Mouse (Mus musculus): ENCODE measurements around the gene Dqx1. TPM values are rescaled to one million over a fixed set of nuclear protein-coding genes. Genes with fewer than 3 reads are reported as not detected.

The Dqx1 gene
- polyA plus RNA-seq, 1 experiment: 0.15 TPM

DNA sequence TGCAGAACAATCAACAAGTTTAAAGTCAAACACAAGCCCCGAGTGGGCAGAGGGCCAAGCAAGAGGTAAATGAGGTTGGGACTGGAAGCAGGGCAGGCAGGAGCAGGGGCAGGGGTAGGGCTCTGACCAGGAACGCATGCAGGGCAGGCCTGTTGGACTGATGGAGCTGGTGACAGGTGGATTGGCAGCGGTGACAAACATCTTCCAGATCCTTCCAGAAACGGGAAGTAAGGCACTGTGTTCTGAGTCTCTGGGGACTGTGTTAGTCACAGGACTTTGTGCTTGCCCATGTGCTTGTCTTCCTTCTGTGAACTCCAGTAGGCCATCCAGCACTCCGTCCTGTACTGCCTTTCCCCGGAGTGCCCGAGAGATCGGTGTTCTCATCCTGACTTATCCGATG is 12.9 kb upstream of the Dqx1 start:
- Histone ChIP-seq H3K27me3 (ENCODE audit: control insufficient read depth, insufficient read depth, insufficient read length) (no peaks in the 10 kb centered on the region), H3K79me3 (ENCODE audit: low read depth) (no peaks in the 10 kb centered on the region), H3ac (ENCODE audit: control insufficient read depth, insufficient read length, low read depth) (no peak overlapping the region), H3K4me3 (ENCODE audit: insufficient read depth, poor library complexity, severe bottlenecking) (no peak overlapping the region), H3K79me2 (ENCODE audit: control insufficient read depth, insufficient read depth) (no peaks in the 10 kb centered on the region), H3K36me3 (ENCODE audit: control insufficient read depth, insufficient read depth) (peaks cover 31% of the 10 kb centered on the region)
- TF ChIP-seq MYOG (IDR thresholded peaks at IDR 0.05; ENCODE audit: control insufficient read depth, extremely low read depth, insufficient read length) (no peak), MYOD1 (IDR thresholded peaks at IDR 0.05; ENCODE audit: control insufficient read depth, insufficient read length, low read depth) (no peak), MAX (IDR thresholded peaks at IDR 0.05) (no peak), CEBPB (IDR thresholded peaks at IDR 0.05; ENCODE audit: low read depth) (no peak), CTCF (IDR thresholded peaks at IDR 0.05; ENCODE audit: control insufficient read depth, insufficient read depth, insufficient read length) (no peak), FOSL1 (IDR thresholded peaks at IDR 0.05; ENCODE audit: insufficient read depth, low read length, poor library complexity, severe bottlenecking) (no peak), USF1 (IDR thresholded peaks at IDR 0.05; ENCODE audit: low read depth) (no peak)

DNA sequence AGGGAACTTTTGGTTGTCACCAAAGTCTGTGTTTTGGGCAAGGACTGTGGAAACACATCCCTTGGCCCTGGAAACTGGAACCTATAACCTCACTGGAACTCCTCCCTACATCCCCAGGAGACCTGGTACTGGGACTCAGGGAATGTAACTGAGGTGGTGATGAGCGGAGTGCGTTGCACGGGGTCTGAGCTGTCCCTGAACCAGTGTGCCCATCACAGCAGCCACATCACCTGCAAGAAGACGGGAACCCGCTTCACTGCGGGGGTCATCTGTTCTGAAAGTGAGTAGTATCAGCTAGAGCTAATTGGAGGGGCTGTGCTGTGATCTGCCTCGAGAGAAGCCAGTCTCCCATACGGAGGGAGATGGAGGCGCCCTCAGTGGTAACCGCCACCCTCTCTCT is 8.3 kb upstream of the Dqx1 start:
- no peaks in the 10 kb centered on the region for H3K27me3 ChIP-seq (ENCODE audit: control insufficient read depth, insufficient read depth, insufficient read length)
- no peak overlapping the region for H3ac ChIP-seq (ENCODE audit: control insufficient read depth, insufficient read length, low read depth)
- peaks cover 23% of the 10 kb centered on the region for H3K36me3 ChIP-seq (ENCODE audit: control insufficient read depth, insufficient read depth)
- no peak overlapping the region for H3K4me3 ChIP-seq (ENCODE audit: insufficient read depth, poor library complexity, severe bottlenecking)
- TF ChIP-seq MYOD1 (IDR thresholded peaks at IDR 0.05; ENCODE audit: control insufficient read depth, insufficient read length, low read depth): no peak
- no peak for TF ChIP-seq USF1 (IDR thresholded peaks at IDR 0.05; ENCODE audit: low read depth)
- no peak for TF ChIP-seq CTCF (IDR thresholded peaks at IDR 0.05; ENCODE audit: control insufficient read depth, insufficient read depth, insufficient read length)
- TF ChIP-seq CEBPB (IDR thresholded peaks at IDR 0.05; ENCODE audit: low read depth): no peak
- no peak for TF ChIP-seq FOSL1 (IDR thresholded peaks at IDR 0.05; ENCODE audit: insufficient read depth, low read length, poor library complexity, severe bottlenecking)
- no peak for TF ChIP-seq MAX (IDR thresholded peaks at IDR 0.05)
- no peak for TF ChIP-seq MYOG (IDR thresholded peaks at IDR 0.05; ENCODE audit: control insufficient read depth, extremely low read depth, insufficient read length)
- peaks cover 37% of the 10 kb centered on the region for H3K79me2 ChIP-seq (ENCODE audit: control insufficient read depth, insufficient read depth)
- H3K79me3 ChIP-seq (ENCODE audit: low read depth): peaks cover 22% of the 10 kb centered on the region

DNA sequence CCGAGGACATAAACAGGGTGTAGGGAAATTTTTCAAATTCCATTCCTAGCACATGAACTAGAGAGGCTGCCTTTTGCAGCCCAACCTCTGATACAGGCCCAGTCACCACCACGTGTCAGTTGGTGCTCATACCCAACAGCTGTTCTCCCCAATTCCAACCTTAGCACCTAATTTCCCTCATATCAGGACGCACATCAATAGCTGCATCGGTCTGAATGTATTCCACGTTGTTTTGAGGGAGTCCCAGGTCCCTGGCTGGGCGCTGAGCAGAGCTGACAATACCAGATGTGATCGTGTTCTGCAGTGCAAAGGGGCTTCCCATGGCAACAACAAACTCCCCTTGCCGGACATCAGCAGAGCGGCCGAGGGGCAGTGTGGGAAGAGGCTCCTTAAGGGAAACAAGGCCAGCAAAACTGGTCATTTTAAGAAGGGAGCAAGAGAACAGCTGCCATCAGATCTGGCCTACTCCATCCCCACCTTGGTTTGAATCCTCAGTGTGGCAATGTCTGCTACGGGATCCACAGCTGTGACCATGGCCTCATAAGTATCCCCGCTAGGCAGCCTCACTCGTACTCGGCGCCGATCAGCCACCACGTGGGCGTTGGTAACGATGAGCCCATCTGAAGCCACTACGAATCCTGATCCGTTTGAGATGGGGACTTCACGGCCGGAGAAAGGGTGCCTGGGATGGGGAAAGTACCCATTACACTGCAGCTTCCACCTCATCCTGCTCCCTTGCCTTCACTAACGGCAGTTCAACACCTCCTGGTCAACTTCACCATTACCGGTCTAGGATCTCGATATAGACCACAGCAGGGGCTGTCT is 4.3 kb upstream of the Dqx1 start:
- no peaks in the 10 kb centered on the region for H3K27me3 ChIP-seq (ENCODE audit: control insufficient read depth, insufficient read depth, insufficient read length)
- peaks cover 62% of the 10 kb centered on the region for H3K79me2 ChIP-seq (ENCODE audit: control insufficient read depth, insufficient read depth)
- H3K4me3 ChIP-seq (ENCODE audit: insufficient read depth, poor library complexity, severe bottlenecking): peak overlapping the region; percentile 99
- H3K36me3 ChIP-seq (ENCODE audit: control insufficient read depth, insufficient read depth): peaks cover 48% of the 10 kb centered on the region
- no peak for TF ChIP-seq MYOG (IDR thresholded peaks at IDR 0.05; ENCODE audit: control insufficient read depth, extremely low read depth, insufficient read length)
- TF ChIP-seq MAX (IDR thresholded peaks at IDR 0.05): peak; percentile 94
- TF ChIP-seq CTCF (IDR thresholded peaks at IDR 0.05; ENCODE audit: control insufficient read depth, insufficient read depth, insufficient read length): no peak
- peak; percentile 74 for TF ChIP-seq USF1 (IDR thresholded peaks at IDR 0.05; ENCODE audit: low read depth)
- TF ChIP-seq FOSL1 (IDR thresholded peaks at IDR 0.05; ENCODE audit: insufficient read depth, low read length, poor library complexity, severe bottlenecking): no peak
- no peak for TF ChIP-seq CEBPB (IDR thresholded peaks at IDR 0.05; ENCODE audit: low read depth)
- peak; percentile 71 for TF ChIP-seq MYOD1 (IDR thresholded peaks at IDR 0.05; ENCODE audit: control insufficient read depth, insufficient read length, low read depth)
- H3ac ChIP-seq (ENCODE audit: control insufficient read depth, insufficient read length, low read depth): peak overlapping the region; percentile 92
- peaks cover 41% of the 10 kb centered on the region for H3K79me3 ChIP-seq (ENCODE audit: low read depth)

DNA sequence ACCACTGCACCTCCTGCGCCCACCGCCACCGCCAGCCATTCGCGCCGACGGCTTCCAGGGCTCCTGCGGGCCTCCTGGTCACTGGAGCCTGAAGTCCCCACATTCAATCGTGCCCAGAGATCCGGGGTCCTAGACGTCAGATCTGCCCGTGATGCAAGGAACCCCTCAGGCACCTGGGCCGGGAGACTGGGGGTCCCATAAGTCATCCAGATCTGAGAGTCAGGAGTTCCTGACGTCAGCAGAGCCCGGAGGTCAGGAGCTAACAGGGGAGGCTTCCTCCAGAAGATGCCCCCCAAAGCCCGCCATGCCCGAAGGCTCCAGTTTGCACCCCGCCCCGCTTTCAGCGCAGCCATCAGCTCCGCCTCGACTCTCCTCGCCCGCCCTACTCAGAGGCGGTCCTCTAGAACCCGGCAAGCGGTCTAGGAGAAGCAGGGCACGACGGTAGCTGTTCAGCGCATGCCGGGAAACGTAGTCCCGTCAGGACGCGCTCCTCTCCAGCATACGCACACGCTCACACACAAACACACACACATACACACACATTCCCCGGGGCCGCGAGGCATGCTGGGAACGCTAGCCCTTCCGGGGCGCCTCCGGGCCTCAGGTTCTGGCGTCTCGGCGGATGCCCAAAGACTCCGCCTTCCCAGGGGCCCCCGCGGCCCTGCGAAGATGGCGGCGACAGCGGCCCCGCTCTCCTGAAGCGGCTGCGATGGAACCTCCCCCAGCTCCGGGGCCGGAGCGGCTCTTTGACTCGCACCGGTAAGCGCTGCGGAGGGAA is 3.4 kb upstream of the Dqx1 start, which contains the start of gene Aup1:
Gene Aup1 (plus strand): TSS at position 448 of the 778 bp plus-strand sequence.
- H3K36me3 ChIP-seq (ENCODE audit: control insufficient read depth, insufficient read depth): peaks cover 48% of the 10 kb centered on the region
- peaks cover 62% of the 10 kb centered on the region for H3K79me2 ChIP-seq (ENCODE audit: control insufficient read depth, insufficient read depth)
- H3K27me3 ChIP-seq (ENCODE audit: control insufficient read depth, insufficient read depth, insufficient read length): no peaks in the 10 kb centered on the region
- TF ChIP-seq MYOG (IDR thresholded peaks at IDR 0.05; ENCODE audit: control insufficient read depth, extremely low read depth, insufficient read length) (no peak), MAX (IDR thresholded peaks at IDR 0.05) (peak; percentile 94)
- H3K4me3 ChIP-seq (ENCODE audit: insufficient read depth, poor library complexity, severe bottlenecking): peak within 1 kb of the TSS; percentile 99
- peaks cover 41% of the 10 kb centered on the region for H3K79me3 ChIP-seq (ENCODE audit: low read depth)
- peak within 1 kb of the TSS; percentile 97 for H3ac ChIP-seq (ENCODE audit: control insufficient read depth, insufficient read length, low read depth)

DNA sequence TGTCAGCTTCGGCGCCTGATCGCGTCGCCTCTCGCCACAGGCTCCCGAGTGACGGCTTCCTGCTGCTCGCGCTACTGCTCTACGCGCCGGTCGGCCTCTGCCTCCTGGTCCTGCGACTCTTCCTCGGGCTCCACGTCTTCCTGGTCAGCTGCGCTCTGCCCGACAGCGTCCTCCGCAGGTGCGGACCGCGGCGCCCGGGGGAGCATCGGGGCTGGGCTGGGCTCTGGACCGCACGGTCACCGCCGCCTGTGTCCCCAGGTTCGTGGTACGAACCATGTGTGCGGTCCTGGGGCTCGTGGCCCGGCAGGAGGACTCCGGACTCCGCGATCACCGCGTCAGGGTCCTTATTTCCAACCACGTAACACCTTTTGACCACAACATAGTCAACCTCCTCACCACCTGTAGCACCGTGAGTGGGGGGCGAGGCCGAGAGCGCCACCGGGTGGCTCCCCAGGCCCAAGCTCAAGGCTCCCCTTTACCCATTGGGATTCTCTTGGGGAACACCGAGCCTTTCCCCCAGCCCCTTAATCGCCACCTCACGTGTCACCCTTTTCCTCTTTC is 2.7 kb upstream of the Dqx1 start, which contains the start of gene Htra2:
Gene Htra2 (minus strand): TSS at position 403 of the 561 bp plus-strand sequence.
- H3K4me3 ChIP-seq (ENCODE audit: insufficient read depth, poor library complexity, severe bottlenecking): peak within 1 kb of the TSS; percentile 99
- H3K36me3 ChIP-seq (ENCODE audit: control insufficient read depth, insufficient read depth): peaks cover 48% of the 10 kb centered on the region
- TF ChIP-seq FOSL1 (IDR thresholded peaks at IDR 0.05; ENCODE audit: insufficient read depth, low read length, poor library complexity, severe bottlenecking) (no peak), CTCF (IDR thresholded peaks at IDR 0.05; ENCODE audit: control insufficient read depth, insufficient read depth, insufficient read length) (peak; percentile 47), MAX (IDR thresholded peaks at IDR 0.05) (no peak), USF1 (IDR thresholded peaks at IDR 0.05; ENCODE audit: low read depth) (no peak), MYOD1 (IDR thresholded peaks at IDR 0.05; ENCODE audit: control insufficient read depth, insufficient read length, low read depth) (no peak), MYOG (IDR thresholded peaks at IDR 0.05; ENCODE audit: control insufficient read depth, extremely low read depth, insufficient read length) (no peak)
- peak within 1 kb of the TSS; percentile 97 for H3ac ChIP-seq (ENCODE audit: control insufficient read depth, insufficient read length, low read depth)
- H3K79me2 ChIP-seq (ENCODE audit: control insufficient read depth, insufficient read depth): peaks cover 62% of the 10 kb centered on the region
- H3K79me3 ChIP-seq (ENCODE audit: low read depth): peaks cover 41% of the 10 kb centered on the region
- H3K27me3 ChIP-seq (ENCODE audit: control insufficient read depth, insufficient read depth, insufficient read length): no peaks in the 10 kb centered on the region

Data from C2C12 (cell line).